Mouse (Mus musculus) neural tube, embryonic 11.5 days (tissue): Measurements from ENCODE around the gene Ppp1r11. TPM values are rescaled to one million over a fixed set of nuclear protein-coding genes. Genes with fewer than 3 reads are reported as not detected.
A peak's percentile ranks its signal among the peaks of the same experiment; 100 is the strongest.
"Not testable (repeated sequence)": the region's sequence is repeated elsewhere in the genome, so short reads cannot be mapped to it uniquely, and the experiment has no call there.

Source experiments
- ATAC-seq: fragments of 200-750 bp; cut with Nextera tagmentation; 2 replicates; pipeline ENCODE4 v1.8.0; 2017; ENCODE audit warnings: moderate number of reproducible peaks, mild to moderate bottlenecking, moderate TSS enrichment, moderate library complexity; ENCODE audit not compliant: insufficient read depth, low FRiP score, low TSS enrichment
- DNase-seq: peaks from one replicate; pipeline ENCODE4 v3.0.0-alpha.2; 2015; ENCODE audit warnings: low spot score
- H3K27ac ChIP-seq: fragments of 300-500 bp; sonication (generic); 2 replicates; pipeline ENCODE4 v1.5.1; 2014; ENCODE audit warnings: low read depth, mild to moderate bottlenecking, low read length
- H3K27me3 ChIP-seq: fragments of 300-500 bp; sonication (generic); 2 replicates; pipeline ENCODE4 v1.6.1; 2014; ENCODE audit warnings: mild to moderate bottlenecking, low read length, mixed read lengths; ENCODE audit not compliant: control insufficient read depth, insufficient read depth
- H3K36me3 ChIP-seq: fragments of 300-500 bp; sonication (generic); 2 replicates; pipeline ENCODE4 v1.6.1; 2014; ENCODE audit warnings: mild to moderate bottlenecking, low read length, moderate library complexity, mixed read lengths; ENCODE audit not compliant: control insufficient read depth, insufficient read depth
- H3K4me1 ChIP-seq: fragments of 300-500 bp; sonication (generic); 2 replicates; pipeline ENCODE4 v1.6.1; 2014; ENCODE audit warnings: low read length, mixed read lengths; ENCODE audit not compliant: control insufficient read depth, insufficient read depth
- H3K4me2 ChIP-seq: fragments of 300-500 bp; sonication (generic); 2 replicates; pipeline ENCODE4 v1.6.1; 2014; ENCODE audit warnings: low read depth, mild to moderate bottlenecking, moderate library complexity
- H3K4me3 ChIP-seq: fragments of 300-500 bp; sonication (generic); 2 replicates; pipeline ENCODE4 v1.5.1; 2014; ENCODE audit warnings: low read depth, low read length
- H3K9ac ChIP-seq: fragments of 300-500 bp; sonication (generic); 2 replicates; pipeline ENCODE4 v1.6.1; 2014; ENCODE audit warnings: mild to moderate bottlenecking, low read length
- H3K9me3 ChIP-seq: fragments of 300-500 bp; sonication (generic); 2 replicates; pipeline ENCODE4 v1.6.1; 2016; ENCODE audit warnings: low read length; ENCODE audit not compliant: control insufficient read depth
- WGBS: fragments of 180-500 bp; shearing (Covaris S2); extraction: QIAGEN DNeasy Blood & Tissue Kit; methylation state at CpG from one replicate; pipeline ENCODE4 v1.1.7; 2014; 5-methylcytosine and 5-hydroxymethylcytosine counted together
- polyA plus RNA-seq: library from polyadenylated mRNA; unstranded; fragments of >200 nt; fragmentation: Nextera tagmentation; extraction: Ambion mirVana; gene quantifications from 2 replicates; pipeline ENCODE4 v1.2.1, GENCODE M21; 2014

Ppp1r11 gene
- polyA plus RNA-seq, 1 experiment from 2014 or later, result 162 TPM

- H3K4me3 ChIP-seq, H3K4me2 ChIP-seq, H3K36me3 ChIP-seq, H3K27ac ChIP-seq, H3K4me1 ChIP-seq, H3K9me3 ChIP-seq, H3K9ac ChIP-seq, ATAC-seq, DNase-seq: not testable (repeated sequence)
- 96% methylated on average over 5 of the region's 6 CpGs for WGBS
- H3K27me3 ChIP-seq, result peaks cover 16% of the 10 kb centered on the region
These were observed 39.1 kb upstream of the Ppp1r11 start for GRCm38 (mm10) chr17:36990630-36991029.

- H3K4me3 ChIP-seq, result no peak within 1 kb of the TSS
- H3K4me2 ChIP-seq, result peak within 1 kb of the TSS; percentile 22; the same call in 1 of the 2 replicates
- H3K9me3 ChIP-seq, result no peaks in the 10 kb centered on the region
- H3K9ac ChIP-seq, result no peak within 1 kb of the TSS
- DNase-seq (no peak), ATAC-seq (no peak)
- no peak within 1 kb of the TSS for H3K27ac ChIP-seq
- 0 out of 2 replicates have a peak, but pooled peaks cover 3% of the 10 kb centered on the region for H3K4me1 ChIP-seq
- 32% methylated on average over 5 of the region's 5 CpGs for WGBS
- no peaks in the 10 kb centered on the region for H3K36me3 ChIP-seq
- H3K27me3 ChIP-seq, result peaks cover 16% of the 10 kb centered on the region
These were observed 37.9 kb upstream of the Ppp1r11 start, which contains the start of gene H2-M5 for GRCm38 (mm10) chr17:36989437-36989836. Gene H2-M5, minus strand, starts transcription at chr17:36989537.

GRCm38 (mm10) chr17:36988475-36988874 lies 36.9 kb upstream of the Ppp1r11 start:
- Histone ChIP-seq H3K27ac (no peak overlapping the region), H3K4me1 (0 out of 2 replicates have a peak, but pooled peaks cover 3% of the 10 kb centered on the region), H3K9me3 (no peaks in the 10 kb centered on the region), H3K9ac (no peak overlapping the region), H3K27me3 (peaks cover 16% of the 10 kb centered on the region), H3K4me3 (no peak overlapping the region), H3K36me3 (no peaks in the 10 kb centered on the region), H3K4me2 (peak overlapping the region; percentile 22; the same call in 1 of the 2 replicates)
- no peak for ATAC-seq
- no peak for DNase-seq
- 6% methylated on average over 24 of the region's 24 CpGs for WGBS

GRCm38 (mm10) chr17:36982253-36983155 lies 31.0 kb upstream of the Ppp1r11 start:
- no peak for DNase-seq
- Histone ChIP-seq H3K4me2 (no peak overlapping the region), H3K27me3 (no peaks in the 10 kb centered on the region), H3K4me1 (no peaks in the 10 kb centered on the region), H3K9me3 (no peaks in the 10 kb centered on the region), H3K4me3 (no peak overlapping the region), H3K36me3 (no peaks in the 10 kb centered on the region), H3K27ac (no peak overlapping the region), H3K9ac (no peak overlapping the region)
- WGBS, result 22% methylated on average over 5 of the region's 5 CpGs
- no peak for ATAC-seq

- Histone ChIP-seq H3K9me3 (no peaks in the 10 kb centered on the region), H3K4me2 (no peak overlapping the region), H3K27me3 (no peaks in the 10 kb centered on the region), H3K9ac (no peak overlapping the region), H3K27ac (no peak overlapping the region), H3K4me3 (no peak overlapping the region), H3K4me1 (no peaks in the 10 kb centered on the region), H3K36me3 (no peaks in the 10 kb centered on the region)
- WGBS, result 4% methylated on average over 4 of the region's 4 CpGs
- ATAC-seq (no peak), DNase-seq (no peak)
These were observed 30.3 kb upstream of the Ppp1r11 start for GRCm38 (mm10) chr17:36981845-36982244.

- no peak for DNase-seq
- H3K36me3 ChIP-seq, result no peaks in the 10 kb centered on the region
- WGBS, result 14% methylated on average over 18 of the region's 18 CpGs
- H3K4me1 ChIP-seq, result no peaks in the 10 kb centered on the region
- 0 out of 2 replicates have a peak within 1 kb of the TSS, but pooled peaks have one; percentile 15 for H3K4me2 ChIP-seq
- H3K27me3 ChIP-seq, result no peaks in the 10 kb centered on the region
- no peak within 1 kb of the TSS for H3K9ac ChIP-seq
- H3K27ac ChIP-seq, result no peak within 1 kb of the TSS
- no peak within 1 kb of the TSS for H3K4me3 ChIP-seq
- no peaks in the 10 kb centered on the region for H3K9me3 ChIP-seq
- ATAC-seq, result no peak
These were observed 29.8 kb upstream of the Ppp1r11 start, which contains the start of gene 2410137M14Rik for GRCm38 (mm10) chr17:36981221-36981813. Gene 2410137M14Rik, minus strand, starts transcription at chr17:36981237.

- H3K36me3 ChIP-seq, result no peaks in the 10 kb centered on the region
- DNase-seq (no peak), ATAC-seq (no peak)
- H3K9ac ChIP-seq, result no peak overlapping the region
- H3K4me1 ChIP-seq, result no peaks in the 10 kb centered on the region
- no peaks in the 10 kb centered on the region for H3K9me3 ChIP-seq
- H3K27me3 ChIP-seq, result no peaks in the 10 kb centered on the region
- no peak overlapping the region for H3K4me2 ChIP-seq
- WGBS, result 82% methylated on average over 8 of the region's 8 CpGs
- no peak overlapping the region for H3K4me3 ChIP-seq
- no peak overlapping the region for H3K27ac ChIP-seq
These were observed 21.8 kb upstream of the Ppp1r11 start for GRCm38 (mm10) chr17:36973271-36973787.

GRCm38 (mm10) chr17:36972791-36973190 lies 21.2 kb upstream of the Ppp1r11 start:
- H3K9ac ChIP-seq, result no peak overlapping the region
- no peaks in the 10 kb centered on the region for H3K4me1 ChIP-seq
- no peaks in the 10 kb centered on the region for H3K36me3 ChIP-seq
- H3K4me3 ChIP-seq, result no peak overlapping the region
- ATAC-seq, result no peak
- H3K27me3 ChIP-seq, result no peaks in the 10 kb centered on the region
- DNase-seq, result no peak
- 93% methylated on average over 3 of the region's 3 CpGs for WGBS
- H3K4me2 ChIP-seq, result no peak overlapping the region
- no peaks in the 10 kb centered on the region for H3K9me3 ChIP-seq
- H3K27ac ChIP-seq, result no peak overlapping the region
